11 mouse cellular contexts compared by ENCODE assay signal in the genomic region with DNA sequence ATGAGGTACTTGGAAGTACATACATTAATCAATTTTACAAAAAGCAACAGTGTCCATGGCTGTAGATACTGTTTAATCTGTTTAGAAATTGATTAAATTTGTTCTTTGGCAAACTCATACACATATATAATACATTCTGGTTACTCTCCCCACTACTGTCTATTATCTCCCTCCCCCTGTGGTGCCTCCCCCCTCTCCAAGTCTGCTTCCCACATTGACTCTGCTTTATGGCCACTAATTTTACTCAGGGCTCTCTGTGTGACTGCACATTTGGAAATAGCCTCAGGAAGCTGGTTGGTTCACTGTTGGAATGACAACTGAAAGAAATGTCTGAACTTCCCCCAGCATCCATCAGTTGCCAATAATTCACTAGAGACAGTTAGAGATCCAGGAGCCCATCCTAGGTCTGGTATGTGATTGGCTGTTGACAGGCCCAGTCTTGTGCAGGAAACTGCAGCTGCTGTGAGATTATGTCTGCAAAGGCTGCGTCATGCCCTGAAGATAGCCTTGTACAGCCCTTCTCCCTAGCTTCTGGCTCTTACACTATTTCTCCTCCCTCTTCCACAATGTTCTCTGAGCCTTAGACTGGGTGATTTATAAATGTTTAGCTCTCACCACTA.
DNase-seq lines count a peak whose midpoint lies in the region.
"Had no signal": no experiment of that assay in that cellular context is flagged by ENCODE, and none has a peak within 500 bp of the region (broad histone marks: within the 10 kb centered on the region; RNA-seq: fewer than 3 reads in every experiment).

No protein-coding gene starts in this region.

- peak; percentile 21 for DNase-seq in embryo, embryonic 11 days
- no peak for DNase-seq in embryo, embryonic 10.5 days (ENCODE audit: low spot score)
- DNase-seq in lung, postnatal 10 days = peak; percentile 20
- DNase-seq in lung, postnatal 14 days = no peak
- peak; percentile 59 for DNase-seq in heart, postnatal 4 days
- peak; percentile 58 for DNase-seq in skeletal muscle tissue, adult 2 months (ENCODE audit: low read depth, low spot score)
- DNase-seq in c-Kit-positive CD71-positive TER-119-positive erythroid progenitor cells, embryonic 14.5 days (ENCODE audit: low spot score) = no peak
- DNase-seq in forebrain, embryonic 10.5 days (ENCODE audit: extremely low spot score, low spot score) = no peak
- DNase-seq: adrenal gland, postnatal 36 days; retina, postnatal 1 day had no signal

- 81% methylated on average over 1 of the region's 1 CpGs for WGBS in forebrain, embryonic 10.5 days

- no peak overlapping the region for H3K4me3 ChIP-seq in forebrain, embryonic 10.5 days
- H3K4me3 ChIP-seq: hindbrain, embryonic 15.5 days had no signal

- no peaks in the 10 kb centered on the region for H3K4me1 ChIP-seq in forebrain, embryonic 10.5 days
- H3K4me1 ChIP-seq: hindbrain, embryonic 15.5 days had no signal

- no peaks in the 10 kb centered on the region for H3K9me3 ChIP-seq in forebrain, embryonic 10.5 days
- H3K9me3 ChIP-seq: hindbrain, embryonic 15.5 days had no signal

- no peak overlapping the region for H3K27ac ChIP-seq in forebrain, embryonic 10.5 days
- H3K27ac ChIP-seq: hindbrain, embryonic 15.5 days had no signal

- H3K27me3 ChIP-seq in forebrain, embryonic 10.5 days (ENCODE audit: poor library complexity, severe bottlenecking) = no peaks in the 10 kb centered on the region
- H3K27me3 ChIP-seq: hindbrain, embryonic 15.5 days had no signal

- H3K36me3 ChIP-seq in forebrain, embryonic 10.5 days (replicated peaks) = no peaks in the 10 kb centered on the region
- H3K36me3 ChIP-seq: hindbrain, embryonic 15.5 days had no signal

Comparison
In these comparisons a context has a peak if more than half of its experiments do, and no peak if none do; other contexts are left out.
1. DNase-seq: peak in embryo, embryonic 11 days (single experiment), lung, postnatal 10 days (single experiment), heart, postnatal 4 days (single experiment) and skeletal muscle tissue, adult 2 months (single experiment); none in embryo, embryonic 10.5 days (single experiment), lung, postnatal 14 days (single experiment), c-Kit-positive CD71-positive TER-119-positive erythroid progenitor cells, embryonic 14.5 days (single experiment) and forebrain, embryonic 10.5 days (single experiment).